Mouse (Mus musculus) hindlimb bud, embryonic 11.5 days (tissue): Measurements from ENCODE around the gene Tmem232.
"Not testable (repeated sequence)": the region's sequence is repeated elsewhere in the genome, so short reads cannot be mapped to it uniquely, and the experiment has no call there.

Source experiments
- DNase-seq: peaks from one replicate; pipeline ENCODE4 v3.0.0-alpha.2; 2012; ENCODE audit warnings: low read depth, low spot score; ENCODE audit errors: extremely low spot score

Gene Tmem232

GRCm38 (mm10) chr17:65540441-65541272, at the start of gene Tmem232:
Tmem232 (minus strand) TSS chr17:65540782.
- no peak for DNase-seq

GRCm38 (mm10) chr17:65586892-65587291, 46.3 kb upstream of the Tmem232 start:
- no peak for DNase-seq

GRCm38 (mm10) chr17:65581440-65581839, 40.9 kb upstream of the Tmem232 start:
- no peak for DNase-seq

GRCm38 (mm10) chr17:65579766-65580165, 39.2 kb upstream of the Tmem232 start:
- no peak for DNase-seq

GRCm38 (mm10) chr17:65575339-65575738, 34.8 kb upstream of the Tmem232 start:
- peak; percentile 41 for DNase-seq

- DNase-seq = no peak
Measured at GRCm38 (mm10) chr17:65574850-65575249, 34.3 kb upstream of the Tmem232 start.

GRCm38 (mm10) chr17:65571866-65572265, 31.3 kb upstream of the Tmem232 start:
- no peak for DNase-seq

- no peak for DNase-seq
Measured at GRCm38 (mm10) chr17:65571466-65571865, 30.9 kb upstream of the Tmem232 start.

GRCm38 (mm10) chr17:65564189-65564588, 23.6 kb upstream of the Tmem232 start:
- DNase-seq = no peak

- DNase-seq = no peak
Measured at GRCm38 (mm10) chr17:65563345-65563744, 22.8 kb upstream of the Tmem232 start.

GRCm38 (mm10) chr17:65562761-65563160, 22.2 kb upstream of the Tmem232 start:
- DNase-seq = peak; percentile 87

GRCm38 (mm10) chr17:65561361-65562015, 20.9 kb upstream of the Tmem232 start:
- no peak for DNase-seq

- DNase-seq = no peak
Measured at GRCm38 (mm10) chr17:65559273-65559672, 18.7 kb upstream of the Tmem232 start.

GRCm38 (mm10) chr17:65558788-65559187, 18.2 kb upstream of the Tmem232 start:
- no peak for DNase-seq

- no peak for DNase-seq
Measured at GRCm38 (mm10) chr17:65558217-65558616, 17.6 kb upstream of the Tmem232 start.

- no peak for DNase-seq
Measured at GRCm38 (mm10) chr17:65557212-65557611, 16.6 kb upstream of the Tmem232 start.

- no peak for DNase-seq
Measured at GRCm38 (mm10) chr17:65556798-65557197, 16.2 kb upstream of the Tmem232 start.

GRCm38 (mm10) chr17:65552426-65552997, 11.9 kb upstream of the Tmem232 start:
- no peak for DNase-seq

GRCm38 (mm10) chr17:65550357-65550756, 9.8 kb upstream of the Tmem232 start:
- DNase-seq = no peak

GRCm38 (mm10) chr17:65548698-65549365, 8.2 kb upstream of the Tmem232 start:
- DNase-seq = no peak

- not testable (repeated sequence) for DNase-seq
Measured at GRCm38 (mm10) chr17:65546221-65546620, 5.6 kb upstream of the Tmem232 start.
